Mouse (Mus musculus) right cerebral cortex, adult 18-20 months (tissue): ENCODE measurements around the gene Calml4.
"Not testable (repeated sequence)": the region's sequence is repeated elsewhere in the genome, so short reads cannot be mapped to it uniquely, and the experiment has no call there.

Source experiments
- DNase-seq: peaks from one replicate; pipeline ENCODE4 v3.0.0; 2022; ENCODE audit warnings: mixed read lengths

The Calml4 gene

GRCm38 (mm10) chr9:62857719-62858261, at the start of gene Calml4:
Gene Calml4 (plus strand): TSS chr9:62858080.
- DNase-seq, result no peak

GRCm38 (mm10) chr9:62810095-62810494, 47.8 kb upstream of the Calml4 start:
- no peak for DNase-seq

- peak; percentile 35 for DNase-seq
Observed at GRCm38 (mm10) chr9:62810543-62811515, 47.1 kb upstream of the Calml4 start.

- DNase-seq, result peak; percentile 91
Observed at GRCm38 (mm10) chr9:62811516-62812121, 46.3 kb upstream of the Calml4 start, which contains the start of gene Fem1b. Gene Fem1b (minus strand): TSS chr9:62811934.

GRCm38 (mm10) chr9:62812216-62813049, 45.4 kb upstream of the Calml4 start:
- no peak for DNase-seq

- no peak for DNase-seq
Observed at GRCm38 (mm10) chr9:62814751-62815150, 43.1 kb upstream of the Calml4 start.

GRCm38 (mm10) chr9:62816323-62817098, 41.4 kb upstream of the Calml4 start:
- DNase-seq, result no peak

- peak; percentile 47 for DNase-seq
Observed at GRCm38 (mm10) chr9:62817099-62817571, 40.7 kb upstream of the Calml4 start.

- DNase-seq, result no peak
Observed at GRCm38 (mm10) chr9:62817828-62818614, 39.9 kb upstream of the Calml4 start.

- DNase-seq, result no peak
Observed at GRCm38 (mm10) chr9:62819494-62819893, 38.4 kb upstream of the Calml4 start.

GRCm38 (mm10) chr9:62819910-62820309, 38.0 kb upstream of the Calml4 start:
- DNase-seq, result not testable (repeated sequence)

GRCm38 (mm10) chr9:62820829-62821228, 37.1 kb upstream of the Calml4 start:
- no peak for DNase-seq

GRCm38 (mm10) chr9:62821811-62822210, 36.1 kb upstream of the Calml4 start:
- no peak for DNase-seq

- DNase-seq, result no peak
Observed at GRCm38 (mm10) chr9:62825791-62826393, 32.0 kb upstream of the Calml4 start.

- no peak for DNase-seq
Observed at GRCm38 (mm10) chr9:62826456-62826855, 31.4 kb upstream of the Calml4 start.

GRCm38 (mm10) chr9:62827939-62828652, 29.8 kb upstream of the Calml4 start:
- peak; percentile 54 for DNase-seq

- peak; percentile 95 for DNase-seq
Observed at GRCm38 (mm10) chr9:62828662-62829086, 29.2 kb upstream of the Calml4 start.

- no peak for DNase-seq
Observed at GRCm38 (mm10) chr9:62829877-62830276, 28.0 kb upstream of the Calml4 start.

- DNase-seq, result no peak
Observed at GRCm38 (mm10) chr9:62834906-62835305, 23.0 kb upstream of the Calml4 start.
